Mouse (Mus musculus): ENCODE results near the gene Fgfr2. TPM values are rescaled to one million over a fixed set of nuclear protein-coding genes. Genes with fewer than 3 reads are reported as not detected.

The Fgfr2 gene
- total RNA-seq, 1 experiment = 37.5 TPM

GRCm38 (mm10) chr7:131881876-131882615 is 1241.1 kb downstream of the Fgfr2 start:
- Histone ChIP-seq H3K27ac (ENCODE audit: insufficient read depth, low read depth, low read length, poor library complexity, severe bottlenecking) (no peak overlapping the region), H3K4me3 (ENCODE audit: insufficient read depth in 1 of 2, low read depth in 1 of 2, low read length in 2 of 2, poor library complexity in 1 of 2, severe bottlenecking in 1 of 2) (no peak overlapping the region), H3K4me1 (ENCODE audit: control insufficient read depth in 2 of 2, insufficient read depth in 2 of 2, low read length in 2 of 2, poor library complexity in 1 of 2) (no peaks in the 10 kb centered on the region), H3K9ac (ENCODE audit: insufficient read depth, low read depth, low read length, poor library complexity, severe bottlenecking) (no peak overlapping the region), H3K36me3 (ENCODE audit: control insufficient read depth, insufficient read depth, low read length, poor library complexity, severe bottlenecking) (no peaks in the 10 kb centered on the region), H3K9me3 (ENCODE audit: control insufficient read depth, insufficient read depth, low read depth, low read length) (no peaks in the 10 kb centered on the region)
- in situ Hi-C loops (cut with MboI; ENCODE audit: low sequenced_read_pairs in 2 of 2, unreplicated experiment in 2 of 2) = loop anchor here (25.0 kb wide), 1 partner anchor 345 kb away; the partner anchor contains the start of genes Hmx2 (in 2 of the 2) and Hmx3 (in 2 of the 2)
- DNase-seq (ENCODE audit: low read depth, low spot score) = peak; percentile 54
- TF ChIP-seq ZC3H11A (IDR thresholded peaks at IDR 0.05; ENCODE audit: borderline replicate concordance, low read depth, low read length) (peak; percentile 98), CHD2 (IDR thresholded peaks at IDR 0.05; ENCODE audit: low read depth, low read length) (no peak)

DNA sequence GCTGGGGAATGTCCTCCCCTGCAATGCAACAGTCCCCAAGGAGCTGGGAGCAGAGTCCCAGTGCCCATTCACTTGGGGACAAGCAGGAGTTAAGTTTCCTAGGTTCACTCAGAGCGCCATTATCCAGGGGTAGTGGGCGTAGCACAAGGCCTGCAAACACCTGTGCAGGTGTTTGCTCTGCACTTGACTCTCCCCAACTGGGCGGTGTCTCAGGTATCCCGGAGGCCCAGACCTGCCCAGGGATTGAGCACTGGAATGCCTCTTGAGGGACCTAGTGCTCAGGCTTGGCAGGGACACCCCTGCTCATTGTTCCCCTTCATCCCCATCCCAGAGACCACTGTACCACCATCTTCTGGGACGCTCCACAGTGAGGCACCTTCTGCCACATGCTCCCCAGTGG is 1243.0 kb downstream of the Fgfr2 start:
- Histone ChIP-seq H3K36me3 (ENCODE audit: control insufficient read depth, insufficient read depth, low read length, poor library complexity, severe bottlenecking) (no peaks in the 10 kb centered on the region), H3K4me1 (ENCODE audit: control insufficient read depth in 2 of 2, insufficient read depth in 2 of 2, low read length in 2 of 2, poor library complexity in 1 of 2) (no peaks in the 10 kb centered on the region), H3K4me3 (ENCODE audit: insufficient read depth in 1 of 2, low read depth in 1 of 2, low read length in 2 of 2, poor library complexity in 1 of 2, severe bottlenecking in 1 of 2) (no peak overlapping the region), H3K9me3 (ENCODE audit: control insufficient read depth, insufficient read depth, low read depth, low read length) (no peaks in the 10 kb centered on the region), H3K9ac (ENCODE audit: insufficient read depth, low read depth, low read length, poor library complexity, severe bottlenecking) (no peak overlapping the region), H3K27ac (ENCODE audit: insufficient read depth, low read depth, low read length, poor library complexity, severe bottlenecking) (no peak overlapping the region)
- DNase-seq (ENCODE audit: low read depth, low spot score) = no peak
- TF ChIP-seq HCFC1 (IDR thresholded peaks at IDR 0.05; ENCODE audit: borderline replicate concordance, insufficient read depth, low read length) (no peak), ZC3H11A (IDR thresholded peaks at IDR 0.05; ENCODE audit: borderline replicate concordance, low read depth, low read length) (no peak), ZNF384 (IDR thresholded peaks at IDR 0.05; ENCODE audit: low read depth, low read length) (no peak), MAFK (IDR thresholded peaks at IDR 0.05; ENCODE audit: insufficient read depth, low read depth, low read length) (no peak), CHD2 (IDR thresholded peaks at IDR 0.05; ENCODE audit: low read depth, low read length) (no peak)
- in situ Hi-C loops (cut with MboI; ENCODE audit: low sequenced_read_pairs in 2 of 2, unreplicated experiment in 2 of 2) = loop anchor here (25.0 kb wide), 1 partner anchor 343 kb away; the partner anchor contains the start of genes Hmx2 (in 2 of the 2) and Hmx3 (in 2 of the 2)

DNA sequence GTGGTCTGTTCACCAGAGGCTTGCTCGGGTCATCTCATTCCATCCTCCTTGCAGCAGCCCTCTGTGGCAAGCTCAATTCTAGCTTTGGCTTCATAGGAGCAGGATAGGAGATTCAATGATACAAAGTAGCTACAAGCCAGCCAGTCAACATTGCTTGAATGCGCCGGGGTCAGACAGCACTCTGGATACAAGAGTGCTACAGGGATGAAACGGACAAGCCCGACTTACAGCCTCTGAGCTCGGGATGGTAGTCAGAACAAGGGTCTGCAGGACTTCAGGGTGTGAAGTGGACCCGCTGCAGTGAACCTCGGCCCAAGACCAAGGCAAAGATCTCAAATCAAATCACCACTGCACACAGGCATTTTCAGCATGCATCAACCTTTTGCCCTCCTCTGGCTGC is 1244.3 kb downstream of the Fgfr2 start:
- no peak for TF ChIP-seq ZC3H11A (IDR thresholded peaks at IDR 0.05; ENCODE audit: borderline replicate concordance, low read depth, low read length)
- TF ChIP-seq CHD2 (IDR thresholded peaks at IDR 0.05; ENCODE audit: low read depth, low read length) = no peak
- no peak for TF ChIP-seq HCFC1 (IDR thresholded peaks at IDR 0.05; ENCODE audit: borderline replicate concordance, insufficient read depth, low read length)
- no peak for TF ChIP-seq ZNF384 (IDR thresholded peaks at IDR 0.05; ENCODE audit: low read depth, low read length)
- TF ChIP-seq MAFK (IDR thresholded peaks at IDR 0.05; ENCODE audit: insufficient read depth, low read depth, low read length) = no peak
- in situ Hi-C loops (cut with MboI; ENCODE audit: low sequenced_read_pairs in 2 of 2, unreplicated experiment in 2 of 2) = loop anchor here (25.0 kb wide), 1 partner anchor 342 kb away; the partner anchor contains the start of genes Hmx2 (in 2 of the 2) and Hmx3 (in 2 of the 2)

GRCm38 (mm10) chr7:131861157-131861556 is 1262.0 kb downstream of the Fgfr2 start:
- in situ Hi-C loops (cut with MboI; ENCODE audit: low sequenced_read_pairs in 2 of 2, unreplicated experiment in 2 of 2) = no loop called here
- TF ChIP-seq HCFC1 (IDR thresholded peaks at IDR 0.05; ENCODE audit: borderline replicate concordance, insufficient read depth, low read length) (no peak), MAFK (IDR thresholded peaks at IDR 0.05; ENCODE audit: insufficient read depth, low read depth, low read length) (no peak), ZC3H11A (IDR thresholded peaks at IDR 0.05; ENCODE audit: borderline replicate concordance, low read depth, low read length) (no peak), ZNF384 (IDR thresholded peaks at IDR 0.05; ENCODE audit: low read depth, low read length) (no peak), CHD2 (IDR thresholded peaks at IDR 0.05; ENCODE audit: low read depth, low read length) (no peak)

More for the DNA sequence above, 1244.3 kb downstream of the Fgfr2 start:
- Histone ChIP-seq H3K9ac (ENCODE audit: insufficient read depth, low read depth, low read length, poor library complexity, severe bottlenecking) (no peak overlapping the region), H3K4me3 (ENCODE audit: insufficient read depth in 1 of 2, low read depth in 1 of 2, low read length in 2 of 2, poor library complexity in 1 of 2, severe bottlenecking in 1 of 2) (no peak overlapping the region), H3K9me3 (ENCODE audit: control insufficient read depth, insufficient read depth, low read depth, low read length) (no peaks in the 10 kb centered on the region), H3K4me1 (ENCODE audit: control insufficient read depth in 2 of 2, insufficient read depth in 2 of 2, low read length in 2 of 2, poor library complexity in 1 of 2) (no peaks in the 10 kb centered on the region), H3K27ac (ENCODE audit: insufficient read depth, low read depth, low read length, poor library complexity, severe bottlenecking) (no peak overlapping the region), H3K36me3 (ENCODE audit: control insufficient read depth, insufficient read depth, low read length, poor library complexity, severe bottlenecking) (no peaks in the 10 kb centered on the region)
- DNase-seq (ENCODE audit: low read depth, low spot score) = no peak

More at GRCm38 (mm10) chr7:131861157-131861556, 1262.0 kb downstream of the Fgfr2 start:
- no peaks in the 10 kb centered on the region for H3K4me1 ChIP-seq (ENCODE audit: control insufficient read depth in 2 of 2, insufficient read depth in 2 of 2, low read length in 2 of 2, poor library complexity in 1 of 2)
- no peaks in the 10 kb centered on the region for H3K9me3 ChIP-seq (ENCODE audit: control insufficient read depth, insufficient read depth, low read depth, low read length)
- H3K9ac ChIP-seq (ENCODE audit: insufficient read depth, low read depth, low read length, poor library complexity, severe bottlenecking) = no peak overlapping the region
- H3K36me3 ChIP-seq (ENCODE audit: control insufficient read depth, insufficient read depth, low read length, poor library complexity, severe bottlenecking) = no peaks in the 10 kb centered on the region
- H3K4me3 ChIP-seq (ENCODE audit: insufficient read depth in 1 of 2, low read depth in 1 of 2, low read length in 2 of 2, poor library complexity in 1 of 2, severe bottlenecking in 1 of 2) = no peak overlapping the region
- no peak for DNase-seq (ENCODE audit: low read depth, low spot score)
- no peak overlapping the region for H3K27ac ChIP-seq (ENCODE audit: insufficient read depth, low read depth, low read length, poor library complexity, severe bottlenecking)
